Mouse (Mus musculus): ENCODE data around the gene Cyp11a1.

DNA sequence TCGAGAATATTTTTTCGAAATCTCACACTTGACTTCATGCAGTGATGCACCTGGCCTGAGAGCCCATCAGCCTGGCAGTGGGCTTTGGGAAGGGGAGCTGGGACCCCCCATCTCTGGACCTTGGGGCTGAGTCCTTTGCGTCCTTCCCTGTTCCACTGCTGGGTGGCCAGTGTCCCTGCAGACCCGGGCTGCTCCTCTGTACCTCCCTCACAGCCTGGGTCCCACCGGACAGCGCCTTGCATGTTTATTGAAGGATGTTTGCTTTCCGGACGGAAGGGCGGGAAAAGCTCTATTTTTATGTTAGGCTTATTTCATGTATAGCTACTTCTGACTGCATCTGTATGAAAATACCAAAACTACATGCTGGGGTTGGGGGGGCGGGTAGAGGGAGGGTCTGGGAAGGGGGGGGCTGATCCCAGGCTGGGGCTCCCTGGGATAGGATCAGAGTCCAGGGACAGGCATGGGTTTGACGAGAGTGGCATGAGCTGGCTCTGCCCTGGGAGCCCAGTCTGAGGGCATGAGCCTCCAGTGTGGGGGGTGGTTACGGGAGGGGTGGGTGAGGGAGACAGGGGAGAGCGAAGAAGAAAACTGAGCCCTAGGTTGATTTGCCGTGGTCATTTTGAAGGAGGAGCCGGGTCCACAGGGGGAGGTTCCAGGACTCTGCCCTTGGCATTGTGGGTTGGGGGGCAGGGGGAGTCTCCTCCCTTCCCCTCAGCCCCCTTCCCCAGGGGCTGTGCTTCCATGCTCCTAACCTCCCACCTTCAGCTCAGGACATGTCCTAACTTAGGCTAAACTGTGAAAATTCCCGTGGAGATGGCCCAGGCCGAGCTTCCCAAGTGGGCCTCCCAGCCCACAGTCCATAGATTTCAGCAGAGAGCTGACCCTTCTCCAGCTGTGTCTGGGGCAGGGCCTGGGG is 44.1 kb upstream of the Cyp11a1 start:
- TF ChIP-seq UBTF (IDR thresholded peaks at IDR 0.05; ENCODE audit: borderline replicate concordance, insufficient read depth, low read depth, low read length), result no peak
- TF ChIP-seq MEF2A (IDR thresholded peaks at IDR 0.05; ENCODE audit: extremely low read depth, insufficient replicate concordance, low read depth, low read length, poor library complexity, severe bottlenecking), result no peak
- no peak for TF ChIP-seq RAD21 (IDR thresholded peaks at IDR 0.05; ENCODE audit: low read depth, low read length)
- TF ChIP-seq ZNF384 (IDR thresholded peaks at IDR 0.05; ENCODE audit: low read depth, low read length), result no peak
- TF ChIP-seq GABPA (IDR thresholded peaks at IDR 0.05; ENCODE audit: low read depth, low read length), result no peak

All from MEL (cell line).